Mouse (Mus musculus): Measurements from ENCODE around the gene Ppp2ca.

DNA sequence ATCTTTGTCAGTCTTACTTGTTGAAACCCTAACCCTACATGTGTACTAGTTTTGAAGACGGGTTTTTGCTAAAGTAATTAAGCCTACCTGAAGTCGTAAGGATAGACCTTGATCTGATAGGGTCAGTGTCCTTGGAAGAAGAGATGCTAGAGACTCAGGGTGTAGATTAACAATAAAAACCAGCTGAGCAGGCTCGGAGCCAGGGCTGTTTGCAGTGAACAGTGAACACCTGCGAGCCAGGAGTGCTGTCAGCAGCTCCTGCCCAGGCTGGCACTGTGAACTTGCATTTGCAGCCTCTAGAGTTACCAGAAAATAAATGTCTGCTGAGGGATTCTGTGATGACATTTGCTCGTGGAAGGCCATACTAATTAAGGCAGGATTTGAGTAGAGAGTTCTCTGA lies 39.5 kb upstream of the Ppp2ca start:
- TF ChIP-seq POLR2A (IDR thresholded peaks at IDR 0.05; ENCODE audit: low read depth, low read length) (no peak), CTCF (IDR thresholded peaks at IDR 0.05; ENCODE audit: extremely low read depth, insufficient read depth, insufficient read length, insufficient replicate concordance) (no peak)
